Mouse (Mus musculus) liver, adult 2 months (tissue): ENCODE data around the gene Igdcc4. TPM values are rescaled to one million over a fixed set of nuclear protein-coding genes. Genes with fewer than 3 reads are reported as not detected.

Experiments
- DNase-seq: peaks from one replicate; pipeline ENCODE4 v3.0.0-alpha.2; 2011; ENCODE audit warnings: low read depth, low spot score; ENCODE audit errors: extremely low read depth
- H3K27ac ChIP-seq: fragments of 200-500 bp; replicated peaks from 2 replicates; pipeline ENCODE4 v1.5.1; 2012; ENCODE audit warnings: low read depth, mild to moderate bottlenecking, control low read depth, inconsistent platforms, low read length; ENCODE audit not compliant: insufficient read depth
- H3K27me3 ChIP-seq: fragments of 200-500 bp; 2 replicates; pipeline ENCODE4 v1.6.1; 2012; ENCODE audit warnings: mild to moderate bottlenecking, moderate library complexity, low read length, inconsistent platforms; ENCODE audit not compliant: control insufficient read depth, insufficient read depth
- H3K36me3 ChIP-seq: fragments of 200-500 bp; 2 replicates; pipeline ENCODE4 v1.6.1; 2012; ENCODE audit warnings: low read length, inconsistent platforms; ENCODE audit not compliant: control insufficient read depth, insufficient read depth
- H3K4me1 ChIP-seq: fragments of 200-500 bp; 2 replicates; pipeline ENCODE4 v1.6.1; 2011; ENCODE audit warnings: low read length; ENCODE audit not compliant: control insufficient read depth, insufficient read depth
- H3K4me3 ChIP-seq: fragments of 200-500 bp; 2 replicates; pipeline ENCODE4 v1.5.1; 2011; ENCODE audit warnings: low read depth, mild to moderate bottlenecking, control low read depth, low read length, moderate library complexity; ENCODE audit not compliant: insufficient read depth
- H3K79me2 ChIP-seq: fragments of 200-500 bp; 2 replicates; pipeline ENCODE4 v1.6.1; 2012; ENCODE audit warnings: inconsistent platforms, mild to moderate bottlenecking, low read length, moderate library complexity; ENCODE audit not compliant: control insufficient read depth, insufficient read depth
- H3K9ac ChIP-seq: fragments of 200-500 bp; 2 replicates; pipeline ENCODE4 v1.6.1; 2012; ENCODE audit warnings: low read depth, mild to moderate bottlenecking, control low read depth, inconsistent platforms, low read length
- CTCF ChIP-seq: fragments of 200-500 bp; IDR thresholded peaks from 2 replicates; pipeline ENCODE4 v1.5.1; 2011; ENCODE audit warnings: low read depth, low read length, control low read depth
- POLR2A ChIP-seq: fragments of 200-500 bp; IDR thresholded peaks from 2 replicates; pipeline ENCODE4 v1.6.1; 2011; ENCODE audit warnings: low read length, control low read depth; ENCODE audit not compliant: insufficient read depth; ENCODE audit errors: extremely low read depth
- WGBS: fragments of 180-500 bp; shearing (Covaris S2); methylation state at CpG from one replicate; pipeline ENCODE4 v1.1.7; 2018; 5-methylcytosine and 5-hydroxymethylcytosine counted together
- polyA plus RNA-seq: library from polyadenylated mRNA; depleted of rRNA; stranded (reverse); fragments of >200 nt; gene quantifications from 2 replicates; pipeline ENCODE4 v1.2.3, GENCODE M21; 2012
- total RNA-seq: library from RNA; depleted of rRNA; stranded (reverse); fragments of >200 nt; gene quantifications from 2 replicates; pipeline ENCODE4 v1.2.3, GENCODE M21; 2014

Igdcc4 gene
- total and polyA plus RNA-seq, 2 experiments: 0.12 to 0.18 TPM

DNA sequence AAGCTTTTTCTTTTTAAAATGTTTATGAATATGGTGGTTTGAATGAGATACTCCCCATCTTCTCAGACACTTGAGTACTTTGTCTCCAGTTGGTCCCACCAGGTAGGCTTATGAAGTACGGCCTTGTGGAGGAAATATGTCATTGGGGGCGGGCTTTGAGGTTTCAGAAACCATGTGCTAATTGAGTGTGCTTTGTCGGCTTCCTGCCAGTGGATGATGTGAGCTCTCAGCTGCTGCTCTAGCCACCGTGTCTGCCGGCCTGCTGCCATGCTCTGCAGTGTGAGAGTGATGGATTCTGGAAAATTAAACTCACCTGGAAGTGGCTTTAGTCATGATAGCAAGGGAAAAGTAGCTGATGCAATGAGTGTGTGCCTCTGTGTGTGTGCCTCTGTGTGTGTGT, 13.8 kb upstream of the Igdcc4 start:
- no peaks in the 10 kb centered on the region for H3K4me1 ChIP-seq
- TF ChIP-seq POLR2A (no peak), CTCF (no peak)
- H3K79me2 ChIP-seq: no peaks in the 10 kb centered on the region
- no peaks in the 10 kb centered on the region for H3K27me3 ChIP-seq
- no peak for DNase-seq
- no peak overlapping the region for H3K9ac ChIP-seq
- H3K27ac ChIP-seq: no peak overlapping the region
- peaks cover 9% of the 10 kb centered on the region; the same call in 1 of the 2 replicates for H3K36me3 ChIP-seq
- no peak overlapping the region for H3K4me3 ChIP-seq
- 62% methylated on average over 5 of the region's 5 CpGs for WGBS

- H3K27ac ChIP-seq: no peak overlapping the region
- WGBS: 69% methylated on average over 6 of the region's 6 CpGs
- no peaks in the 10 kb centered on the region for H3K27me3 ChIP-seq
- TF ChIP-seq POLR2A (no peak), CTCF (no peak)
- H3K4me1 ChIP-seq: no peaks in the 10 kb centered on the region
- H3K4me3 ChIP-seq: no peak overlapping the region
- no peak for DNase-seq
- H3K36me3 ChIP-seq: no peaks in the 10 kb centered on the region
- no peaks in the 10 kb centered on the region for H3K79me2 ChIP-seq
- no peak overlapping the region for H3K9ac ChIP-seq
Measured at GRCm38 (mm10) chr9:65094237-65094636, 7.0 kb upstream of the Igdcc4 start.

DNA sequence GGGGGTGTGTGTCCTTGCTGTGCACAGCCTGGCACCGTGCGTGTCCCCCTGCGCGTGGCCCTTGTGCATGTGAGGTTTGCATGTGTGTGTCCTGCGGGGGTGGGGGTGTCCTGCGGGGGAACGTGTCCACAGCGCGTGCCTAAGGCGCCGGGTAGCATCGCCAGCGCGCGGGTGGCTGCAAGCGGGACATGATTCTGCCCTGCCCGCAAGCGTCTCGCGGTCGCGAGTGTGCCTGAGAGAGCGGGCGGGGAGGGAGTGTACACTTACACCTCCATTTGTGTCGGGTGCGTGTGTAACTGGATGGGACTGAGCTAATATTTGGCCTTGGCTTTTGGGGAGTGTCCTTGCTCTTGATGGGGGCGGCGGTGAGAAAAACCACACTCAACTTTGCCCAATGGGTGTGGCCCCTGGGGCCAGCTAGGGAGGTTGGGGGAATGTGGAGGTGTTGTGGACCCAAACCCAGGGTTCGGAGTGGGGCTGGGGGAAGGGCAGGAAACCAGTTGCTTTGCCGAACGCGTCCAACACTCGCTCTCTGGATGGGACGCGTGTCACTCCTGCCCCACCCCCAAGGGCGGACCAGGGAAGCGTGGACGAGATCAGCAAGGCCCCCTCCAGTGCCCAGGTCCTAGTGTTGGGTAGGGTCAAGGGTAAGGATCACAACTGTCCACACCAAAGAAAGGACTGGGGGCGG, 545 bp downstream of the Igdcc4 start:
- no peaks in the 10 kb centered on the region for H3K36me3 ChIP-seq
- peak overlapping the region; percentile 55 for H3K4me3 ChIP-seq
- no peak for DNase-seq
- peaks cover 19% of the 10 kb centered on the region for H3K27me3 ChIP-seq
- TF ChIP-seq CTCF (no peak), POLR2A (no peak)
- under 1% methylated on average over 39 of the region's 39 CpGs for WGBS
- peak overlapping the region; percentile 41; the same call in 1 of the 2 replicates for H3K9ac ChIP-seq
- H3K79me2 ChIP-seq: no peaks in the 10 kb centered on the region
- H3K4me1 ChIP-seq: 0 out of 2 replicates have a peak, but pooled peaks cover 7% of the 10 kb centered on the region
- H3K27ac ChIP-seq: no peak overlapping the region

DNA sequence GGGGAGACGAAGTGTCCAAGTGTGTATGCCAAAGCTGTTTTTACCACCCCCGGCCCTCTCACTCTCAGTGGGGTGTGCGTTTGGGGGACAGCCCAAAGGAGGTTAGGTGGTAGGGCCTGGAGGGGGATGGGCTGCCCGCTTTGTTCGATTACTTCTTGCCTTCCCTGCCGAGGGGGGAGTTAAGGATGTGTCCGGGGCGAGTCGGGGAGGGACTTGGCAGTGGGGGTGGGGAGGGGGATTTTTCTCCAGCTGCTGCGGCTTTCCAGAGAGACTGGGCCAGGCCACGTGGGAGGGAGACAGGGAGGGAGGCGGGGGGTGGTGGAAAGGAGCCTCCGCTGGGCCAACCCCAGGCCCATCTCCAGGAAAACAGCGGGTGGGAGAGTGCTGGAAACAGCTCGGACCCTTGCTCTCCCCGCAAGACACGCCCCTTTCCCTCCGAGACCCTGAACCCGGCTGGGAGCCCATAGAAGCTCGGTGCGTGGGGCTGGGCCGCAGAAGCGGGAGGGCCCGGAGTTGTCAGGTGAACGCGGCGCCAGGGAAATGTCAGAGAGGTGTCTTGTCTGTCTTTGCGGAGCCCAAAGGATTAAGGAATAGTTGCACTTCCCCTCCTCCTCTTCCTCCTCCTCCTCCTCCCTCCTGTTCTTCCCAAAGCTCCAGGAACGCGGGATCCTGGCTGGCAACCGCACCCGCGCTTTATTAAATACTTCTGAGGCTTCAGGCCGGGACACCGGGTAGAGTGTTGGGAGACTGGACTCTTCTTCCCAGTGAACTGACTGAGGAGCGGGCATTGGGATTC, 1.3 kb downstream of the Igdcc4 start:
- DNase-seq: no peak
- H3K4me3 ChIP-seq: peak overlapping the region; percentile 17; the same call in 1 of the 2 replicates
- no peak for TF ChIP-seq POLR2A
- TF ChIP-seq CTCF: no peak
- no peak overlapping the region for H3K9ac ChIP-seq
- H3K36me3 ChIP-seq: no peaks in the 10 kb centered on the region
- H3K4me1 ChIP-seq: 0 out of 2 replicates have a peak, but pooled peaks cover 7% of the 10 kb centered on the region
- WGBS: 16% methylated on average over 36 of the region's 36 CpGs
- no peak overlapping the region for H3K27ac ChIP-seq
- peaks cover 19% of the 10 kb centered on the region for H3K27me3 ChIP-seq
- no peaks in the 10 kb centered on the region for H3K79me2 ChIP-seq

- Histone ChIP-seq H3K27me3 (peaks cover 19% of the 10 kb centered on the region), H3K79me2 (no peaks in the 10 kb centered on the region), H3K36me3 (no peaks in the 10 kb centered on the region), H3K4me3 (no peak overlapping the region), H3K9ac (no peak overlapping the region), H3K4me1 (0 out of 2 replicates have a peak, but pooled peaks cover 7% of the 10 kb centered on the region), H3K27ac (no peak overlapping the region)
- WGBS: 58% methylated on average over 8 of the region's 8 CpGs
- TF ChIP-seq POLR2A: no peak
- TF ChIP-seq CTCF: no peak
- no peak for DNase-seq
Measured at GRCm38 (mm10) chr9:65103173-65103752, 2.0 kb downstream of the Igdcc4 start.
